7 mouse cellular contexts compared by ENCODE assay signal in the genomic region with DNA sequence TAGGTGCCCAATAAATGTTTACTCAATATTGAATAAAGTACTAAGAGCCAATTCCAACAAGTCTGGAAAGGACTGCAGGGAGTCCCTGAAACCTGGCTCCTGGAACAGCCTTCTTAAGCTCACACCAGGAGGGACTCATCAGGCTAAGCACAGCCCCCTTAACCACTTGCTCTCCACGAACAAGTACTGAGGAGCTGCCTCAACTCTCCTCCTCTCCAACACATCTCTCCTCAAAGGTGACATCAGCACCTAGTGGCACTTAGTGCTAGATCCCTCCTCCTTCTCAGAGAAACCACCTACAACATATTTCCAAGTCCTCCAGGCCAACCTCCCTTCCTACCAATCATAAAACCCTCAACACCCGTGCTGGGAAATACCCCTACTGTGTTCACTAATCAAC. TPM values are rescaled to one million over a fixed set of nuclear protein-coding genes. Genes with fewer than 3 reads are reported as not detected.
A peak's percentile ranks its signal among the peaks of the same experiment; 100 is the strongest.
DNase-seq lines count a peak whose midpoint lies in the region; ATAC-seq lines count a peak whose summit lies in the region.

No protein-coding gene starts in this region.

- no peak overlapping the region; the same call in 1 of the 2 replicates for H3K4me3 ChIP-seq in lung, embryonic 16.5 days (ENCODE audit: low read length)
- H3K4me3 ChIP-seq in embryonic facial prominence, embryonic 10.5 days: peak overlapping the region; percentile 67
- peak overlapping the region; percentile 52 for H3K4me3 ChIP-seq in intestine, embryonic 15.5 days (replicated peaks)
- peak overlapping the region; percentile 54 for H3K4me3 ChIP-seq in stomach, embryonic 15.5 days (replicated peaks)

- H3K4me1 ChIP-seq in lung, embryonic 16.5 days (replicated peaks; ENCODE audit: control insufficient read depth, insufficient read depth, low read length): peaks cover 3% of the 10 kb centered on the region; the same call in 1 of the 2 replicates
- peaks cover 16% of the 10 kb centered on the region for H3K4me1 ChIP-seq in embryonic facial prominence, embryonic 10.5 days
- H3K4me1 ChIP-seq in intestine, embryonic 15.5 days (replicated peaks): peaks cover 15% of the 10 kb centered on the region; the same call in 1 of the 2 replicates
- peaks cover 5% of the 10 kb centered on the region for H3K4me1 ChIP-seq in stomach, embryonic 15.5 days

- peaks cover 19% of the 10 kb centered on the region for H3K36me3 ChIP-seq in lung, embryonic 16.5 days (ENCODE audit: control insufficient read depth, insufficient read depth, low read length)
- peaks cover 31% of the 10 kb centered on the region for H3K36me3 ChIP-seq in embryonic facial prominence, embryonic 10.5 days (replicated peaks)
- peaks cover 13% of the 10 kb centered on the region; the same call in 1 of the 2 replicates for H3K36me3 ChIP-seq in intestine, embryonic 15.5 days
- H3K36me3 ChIP-seq in stomach, embryonic 15.5 days: peaks cover 9% of the 10 kb centered on the region

- H3K9ac ChIP-seq in lung, embryonic 16.5 days (ENCODE audit: low read length): no peak overlapping the region
- H3K9ac ChIP-seq in intestine, embryonic 15.5 days: no peak overlapping the region
- no peak overlapping the region for H3K9ac ChIP-seq in stomach, embryonic 15.5 days

- H3K9me3 ChIP-seq in lung, embryonic 16.5 days (ENCODE audit: control insufficient read depth, low read length): no peaks in the 10 kb centered on the region
- no peaks in the 10 kb centered on the region for H3K9me3 ChIP-seq in embryonic facial prominence, embryonic 10.5 days
- no peaks in the 10 kb centered on the region for H3K9me3 ChIP-seq in intestine, embryonic 15.5 days
- H3K9me3 ChIP-seq in stomach, embryonic 15.5 days: no peaks in the 10 kb centered on the region

- no peak overlapping the region for H3K27ac ChIP-seq in lung, embryonic 16.5 days (ENCODE audit: low read length)
- H3K27ac ChIP-seq in embryonic facial prominence, embryonic 10.5 days (replicated peaks): no peak overlapping the region
- H3K27ac ChIP-seq in intestine, embryonic 15.5 days: no peak overlapping the region
- no peak overlapping the region for H3K27ac ChIP-seq in stomach, embryonic 15.5 days

- ATAC-seq in lung, embryonic 16.5 days (ENCODE audit: low read depth): no peak
- no peak for ATAC-seq in intestine, embryonic 15.5 days
- no peak for ATAC-seq in stomach, embryonic 15.5 days (ENCODE audit: insufficient read depth, low FRiP score, low read depth)

- peak overlapping the region; percentile 87; the same call in 1 of the 2 replicates for H3K4me2 ChIP-seq in lung, embryonic 16.5 days (ENCODE audit: low read depth, low read length)
- H3K4me2 ChIP-seq in intestine, embryonic 15.5 days (replicated peaks): peak overlapping the region; percentile 94
- peak overlapping the region; percentile 94 for H3K4me2 ChIP-seq in stomach, embryonic 15.5 days

- H3K27me3 ChIP-seq in lung, embryonic 16.5 days (ENCODE audit: control insufficient read depth, insufficient read depth, low read depth, low read length): no peaks in the 10 kb centered on the region
- H3K27me3 ChIP-seq in embryonic facial prominence, embryonic 10.5 days (replicated peaks; ENCODE audit: low read depth, poor library complexity, severe bottlenecking): peaks cover 18% of the 10 kb centered on the region
- no peaks in the 10 kb centered on the region for H3K27me3 ChIP-seq in intestine, embryonic 15.5 days (replicated peaks)
- no peaks in the 10 kb centered on the region for H3K27me3 ChIP-seq in stomach, embryonic 15.5 days (replicated peaks)

- no peak for DNase-seq in lung, postnatal 14 days
- no peak for DNase-seq in embryonic facial prominence, embryonic 10.5 days (ENCODE audit: low spot score)
- no peak for DNase-seq in thymus, postnatal 4 days
- DNase-seq in spleen, adult 12 weeks (ENCODE audit: low spot score): no peak

- WGBS in lung, embryonic 16.5 days: 10% methylated on average over 2 of the region's 2 CpGs
- WGBS in embryonic facial prominence, embryonic 10.5 days: 10% methylated on average over 2 of the region's 2 CpGs
- 23% methylated on average over 2 of the region's 2 CpGs for WGBS in intestine, embryonic 15.5 days
- WGBS in stomach, embryonic 15.5 days: 19% methylated on average over 2 of the region's 2 CpGs

RNA-seq across cellular contexts. Expression of gene Ppfia4, which starts 10.8 kb away (rescaled TPM):
- polyA plus RNA-seq in lung, embryonic 16.5 days (2015; fragmentation: Nextera tagmentation; extraction: Ambion mirVana): 2.9 and 3.9 TPM in 2 replicates
- polyA plus RNA-seq in embryonic facial prominence, embryonic 10.5 days (2016; fragmentation: Nextera tagmentation; extraction: Ambion mirVana): 2.4 and 2.5 TPM in 2 replicates
- polyA plus RNA-seq in intestine, embryonic 15.5 days (2015; fragmentation: Nextera tagmentation; extraction: Ambion mirVana): 3.9 and 4.4 TPM in 2 replicates
- polyA plus RNA-seq in stomach, embryonic 15.5 days (2015; fragmentation: Nextera tagmentation; extraction: Ambion mirVana): 5.8 and 6.1 TPM in 2 replicates

RNA-seq across cellular contexts. Expression of gene Tmem183a, which starts 18.2 kb away (rescaled TPM):
- polyA plus RNA-seq in lung, embryonic 16.5 days (2015; fragmentation: Nextera tagmentation; extraction: Ambion mirVana): 77.6 and 80.7 TPM in 2 replicates
- 119 and 126 TPM in 2 replicates for polyA plus RNA-seq in embryonic facial prominence, embryonic 10.5 days (2016; fragmentation: Nextera tagmentation; extraction: Ambion mirVana)
- polyA plus RNA-seq in intestine, embryonic 15.5 days (2015; fragmentation: Nextera tagmentation; extraction: Ambion mirVana): 87.1 and 88.9 TPM in 2 replicates
- 85.8 and 90.6 TPM in 2 replicates for polyA plus RNA-seq in stomach, embryonic 15.5 days (2015; fragmentation: Nextera tagmentation; extraction: Ambion mirVana)

RNA-seq across cellular contexts. Expression of gene 4933406M09Rik, which starts 42.2 kb away (rescaled TPM):
- not detected in 2 replicates for polyA plus RNA-seq in lung, embryonic 16.5 days (2015; fragmentation: Nextera tagmentation; extraction: Ambion mirVana)
- not detected in 2 replicates for polyA plus RNA-seq in embryonic facial prominence, embryonic 10.5 days (2016; fragmentation: Nextera tagmentation; extraction: Ambion mirVana)
- not detected in 2 replicates for polyA plus RNA-seq in intestine, embryonic 15.5 days (2015; fragmentation: Nextera tagmentation; extraction: Ambion mirVana)
- not detected in 2 replicates for polyA plus RNA-seq in stomach, embryonic 15.5 days (2015; fragmentation: Nextera tagmentation; extraction: Ambion mirVana)

RNA-seq across cellular contexts. Expression of gene Myog, which starts 53.8 kb away (rescaled TPM):
- polyA plus RNA-seq in lung, embryonic 16.5 days (2015; fragmentation: Nextera tagmentation; extraction: Ambion mirVana): 2.9 and 6.8 TPM in 2 replicates
- polyA plus RNA-seq in embryonic facial prominence, embryonic 10.5 days (2016; fragmentation: Nextera tagmentation; extraction: Ambion mirVana): 0.62 and 3.1 TPM in 2 replicates
- 0.54 and 1.1 TPM in 2 replicates for polyA plus RNA-seq in intestine, embryonic 15.5 days (2015; fragmentation: Nextera tagmentation; extraction: Ambion mirVana)
- 1.3 and 4.3 TPM in 2 replicates for polyA plus RNA-seq in stomach, embryonic 15.5 days (2015; fragmentation: Nextera tagmentation; extraction: Ambion mirVana)
